Mouse (Mus musculus): ENCODE data around the gene Esp3. TPM values are rescaled to one million over a fixed set of nuclear protein-coding genes. Genes with fewer than 3 reads are reported as not detected.
"Not testable (repeated sequence)": the region's sequence is repeated elsewhere in the genome, so short reads cannot be mapped to it uniquely, and the experiment has no call there.

Esp3 gene
- polyA plus RNA-seq (2015; fragmentation: Nextera tagmentation; extraction: Ambion mirVana), result not detected in 2 replicates

DNA sequence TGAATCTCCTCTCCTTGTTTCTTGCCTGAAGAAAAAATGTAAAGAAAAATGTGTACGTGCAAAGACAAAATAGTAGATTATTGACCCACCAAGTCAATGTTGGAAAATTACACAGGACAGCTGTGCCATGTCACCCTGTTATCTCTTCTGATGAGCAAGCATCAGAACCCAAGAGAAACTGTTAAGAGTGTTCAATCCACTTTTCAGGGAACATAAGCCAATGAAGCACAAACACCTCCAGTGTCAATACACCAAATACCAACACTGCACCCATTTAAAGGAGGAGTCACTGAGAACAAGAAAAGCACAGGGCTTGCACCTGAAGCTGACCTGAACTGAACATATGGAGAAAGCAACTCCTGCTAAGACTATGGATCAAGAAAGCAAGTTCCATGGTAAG lies at the start of gene Esp3:
Gene Esp3, plus strand, starts transcription at position 301 of the 400 bp plus-strand sequence.
- not testable (repeated sequence) for H3K9me3 ChIP-seq; H3K4me1 ChIP-seq (replicated peaks); H3K27me3 ChIP-seq; H3K36me3 ChIP-seq; H3K27ac ChIP-seq; H3K9ac ChIP-seq; ATAC-seq (ENCODE audit: low FRiP score); H3K4me2 ChIP-seq; H3K4me3 ChIP-seq
- 94% methylated on average over 1 of the region's 1 CpGs for WGBS

DNA sequence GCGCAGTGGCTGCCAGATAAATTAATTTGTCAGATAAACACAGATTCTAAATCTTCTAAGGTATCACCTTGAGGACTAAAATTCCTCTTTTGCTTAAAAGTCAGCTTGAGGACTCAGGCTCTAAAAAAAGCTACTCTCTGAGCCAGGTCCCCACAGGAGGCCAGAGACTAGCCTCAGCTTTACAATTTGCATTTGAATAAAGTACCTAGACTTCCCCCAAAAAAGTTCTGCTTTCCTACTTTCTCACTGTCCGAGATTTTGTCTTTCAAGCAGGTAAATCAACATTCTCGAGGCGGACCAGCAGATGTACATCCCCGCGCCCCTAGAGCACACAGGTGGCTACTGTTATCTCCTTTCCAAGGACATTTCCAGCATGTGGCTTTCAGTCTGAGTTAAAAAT lies 48.0 kb upstream of the Esp3 start:
- H3K27me3 ChIP-seq; H3K36me3 ChIP-seq; ATAC-seq (ENCODE audit: low FRiP score); H3K9me3 ChIP-seq; H3K9ac ChIP-seq; H3K4me1 ChIP-seq (replicated peaks); H3K4me2 ChIP-seq; H3K4me3 ChIP-seq; H3K27ac ChIP-seq: not testable (repeated sequence)
- 40% methylated on average over 6 of the region's 6 CpGs for WGBS

DNA sequence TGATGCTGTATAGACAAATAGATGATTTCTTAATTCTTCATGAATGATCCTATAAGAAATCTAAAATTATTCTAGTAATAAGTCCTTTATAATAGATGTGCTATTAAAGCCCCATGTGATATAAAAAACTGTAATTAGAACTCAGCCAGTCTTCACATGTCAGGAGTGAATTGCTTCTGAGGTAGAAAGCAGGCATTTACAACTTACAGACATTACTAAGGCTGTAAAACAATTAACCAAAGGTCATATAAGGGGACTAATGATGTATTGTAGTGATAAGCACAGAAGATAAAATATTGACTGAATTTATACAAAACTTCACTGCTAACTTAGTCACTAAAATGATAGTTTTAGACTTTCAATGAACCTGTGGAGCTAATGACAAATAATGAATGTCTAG lies 40.6 kb upstream of the Esp3 start:
- Histone ChIP-seq H3K4me3 (no peak overlapping the region), H3K27ac (no peak overlapping the region), H3K9ac (no peak overlapping the region), H3K27me3 (no peaks in the 10 kb centered on the region), H3K9me3 (no peaks in the 10 kb centered on the region), H3K4me1 (replicated peaks) (no peaks in the 10 kb centered on the region), H3K4me2 (no peak overlapping the region), H3K36me3 (no peaks in the 10 kb centered on the region)
- ATAC-seq (ENCODE audit: low FRiP score), result no peak

DNA sequence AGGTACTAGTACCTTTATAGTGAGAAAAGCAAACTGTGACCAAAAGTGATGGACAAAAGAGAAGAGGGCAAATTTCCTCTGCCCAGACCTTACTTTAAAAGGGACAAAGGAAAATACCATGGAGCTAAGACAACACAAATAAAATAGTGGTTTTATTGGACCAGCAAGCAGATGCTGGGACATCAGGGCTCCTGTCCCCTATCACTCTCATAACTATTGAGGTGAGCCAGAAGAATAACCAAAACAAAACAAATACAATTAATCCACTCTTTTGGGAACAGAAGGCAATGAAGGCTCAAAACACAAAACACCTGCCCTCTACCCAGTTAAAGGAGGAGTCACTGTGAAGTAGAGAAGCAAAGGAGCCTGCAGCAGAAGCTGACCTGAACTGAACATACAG lies 33.6 kb upstream of the Esp3 start, which contains the start of gene Esp4:
Gene Esp4, plus strand, starts transcription at position 301 of the 400 bp plus-strand sequence.
- Histone ChIP-seq H3K36me3 (no peaks in the 10 kb centered on the region), H3K9ac (no peak within 1 kb of the TSS), H3K27ac (no peak within 1 kb of the TSS), H3K27me3 (no peaks in the 10 kb centered on the region), H3K4me3 (no peak within 1 kb of the TSS), H3K4me1 (replicated peaks) (no peaks in the 10 kb centered on the region), H3K4me2 (no peak within 1 kb of the TSS), H3K9me3 (no peaks in the 10 kb centered on the region)
- ATAC-seq (ENCODE audit: low FRiP score), result no peak

DNA sequence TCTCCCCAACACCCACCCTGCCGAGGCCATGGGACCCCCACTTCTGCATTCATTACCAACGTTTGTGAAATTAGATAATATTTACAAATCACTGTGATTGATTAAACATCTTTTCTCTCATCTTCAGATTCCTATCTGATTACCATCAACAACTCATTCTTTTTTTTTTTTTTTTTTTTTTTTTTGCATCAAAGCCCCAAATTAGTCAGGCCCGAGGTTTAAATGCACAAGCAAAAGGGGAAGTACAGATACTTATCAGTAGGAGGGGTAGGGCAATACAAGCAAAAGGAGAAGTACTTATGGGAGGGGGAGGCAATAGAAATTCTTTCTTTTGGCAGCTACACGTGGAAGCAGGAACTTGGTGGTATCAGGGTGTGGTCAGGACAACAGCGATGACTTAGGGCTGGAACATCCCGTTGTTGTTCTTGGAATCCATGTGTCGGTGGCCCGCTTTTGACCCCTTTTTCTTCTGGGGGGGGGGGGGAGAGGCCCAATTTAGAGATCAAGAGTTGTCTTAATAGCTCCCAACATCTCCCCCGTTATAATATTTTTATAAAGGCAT lies 30.3 kb downstream of the Esp3 start:
- not testable (repeated sequence) for H3K4me2 ChIP-seq; H3K9ac ChIP-seq; H3K9me3 ChIP-seq; H3K27me3 ChIP-seq; H3K4me3 ChIP-seq; H3K27ac ChIP-seq; ATAC-seq (ENCODE audit: low FRiP score); H3K4me1 ChIP-seq (replicated peaks); H3K36me3 ChIP-seq
- 79% methylated on average over 9 of the region's 9 CpGs for WGBS

DNA sequence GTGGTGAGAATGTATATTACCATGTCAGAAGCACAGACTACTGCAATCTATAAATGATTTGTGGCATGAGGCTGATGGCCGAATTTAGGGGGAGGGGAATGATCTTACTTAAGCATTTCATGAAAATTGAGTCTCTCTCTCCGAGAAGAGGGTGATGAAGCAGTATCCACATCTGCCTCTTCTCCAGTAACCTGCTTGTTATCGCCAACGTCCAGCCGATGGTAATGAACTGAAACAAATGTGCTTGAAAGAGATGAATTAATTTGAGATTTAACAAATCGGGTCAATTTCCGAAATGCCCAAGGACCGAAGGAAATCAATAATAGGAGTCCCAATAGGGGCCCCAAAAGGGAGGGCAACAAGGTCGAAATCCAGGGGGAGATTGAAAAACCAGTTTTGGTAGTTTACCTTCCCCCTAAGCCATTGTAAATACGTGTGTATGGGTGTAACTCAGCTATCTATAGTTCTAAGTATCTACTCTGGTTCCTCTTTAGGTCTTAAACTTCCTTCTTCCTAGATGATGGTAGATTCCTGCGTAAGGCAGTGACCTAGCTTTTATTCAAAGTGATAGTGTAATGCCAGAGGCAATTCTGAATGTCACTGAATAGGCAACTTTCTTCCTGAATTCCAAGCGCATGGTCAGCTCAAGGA lies 31.4 kb downstream of the Esp3 start:
- not testable (repeated sequence) for H3K4me1 ChIP-seq (replicated peaks); H3K4me3 ChIP-seq; H3K27ac ChIP-seq; H3K9ac ChIP-seq; H3K27me3 ChIP-seq; H3K4me2 ChIP-seq; ATAC-seq (ENCODE audit: low FRiP score); H3K9me3 ChIP-seq; H3K36me3 ChIP-seq
- WGBS, result 77% methylated on average over 12 of the region's 12 CpGs

Other genes starting within 250 kb of the Esp3 start
- not detected in 2 replicates for gene Esp8, start 112.1 kb upstream of the Esp3 start, polyA plus RNA-seq (2015; fragmentation: Nextera tagmentation; extraction: Ambion mirVana)
- not detected in 2 replicates for gene Esp6, start 70.6 kb upstream of the Esp3 start, polyA plus RNA-seq (2015; fragmentation: Nextera tagmentation; extraction: Ambion mirVana)
- not detected in 2 replicates for gene Esp4, start 33.5 kb upstream of the Esp3 start, polyA plus RNA-seq (2015; fragmentation: Nextera tagmentation; extraction: Ambion mirVana)
- not detected in 2 replicates for gene Esp1, start 95.0 kb downstream of the Esp3 start, polyA plus RNA-seq (2015; fragmentation: Nextera tagmentation; extraction: Ambion mirVana)
- not detected in 2 replicates for gene Crisp2, start 174.9 kb downstream of the Esp3 start, polyA plus RNA-seq (2015; fragmentation: Nextera tagmentation; extraction: Ambion mirVana)
- gene Rhag, start 179.1 kb downstream of the Esp3 start, polyA plus RNA-seq (2015; fragmentation: Nextera tagmentation; extraction: Ambion mirVana), result 0.27 and 0.48 TPM in 2 replicates
- 0.49 and 1.0 TPM in 2 replicates for gene 9130008F23Rik, start 248.5 kb downstream of the Esp3 start, polyA plus RNA-seq (2015; fragmentation: Nextera tagmentation; extraction: Ambion mirVana)